Mouse (Mus musculus) ES-Bruce4 (cell line): ENCODE results near the gene Strada.

Source experiments
- CTCF ChIP-seq: IDR thresholded peaks from one replicate; pipeline ENCODE4 v1.8.1; 2011; ENCODE audit warnings: low read depth, low read length
- EP300 ChIP-seq: IDR thresholded peaks from 2 replicates; pipeline ENCODE4 v1.6.1; 2011; ENCODE audit warnings: low read depth, low read length; ENCODE audit not compliant: insufficient read depth
- POLR2A ChIP-seq: IDR thresholded peaks from one replicate; pipeline ENCODE4 v1.8.1; 2011; ENCODE audit warnings: low read length; ENCODE audit not compliant: insufficient read depth

GRCm38 (mm10) chr11:106158930-106159215, 43.1 kb downstream of the Strada start:
- TF ChIP-seq POLR2A (no peak), CTCF (no peak), EP300 (no peak)
